Mouse (Mus musculus): ENCODE results near the gene Cope.

DNA sequence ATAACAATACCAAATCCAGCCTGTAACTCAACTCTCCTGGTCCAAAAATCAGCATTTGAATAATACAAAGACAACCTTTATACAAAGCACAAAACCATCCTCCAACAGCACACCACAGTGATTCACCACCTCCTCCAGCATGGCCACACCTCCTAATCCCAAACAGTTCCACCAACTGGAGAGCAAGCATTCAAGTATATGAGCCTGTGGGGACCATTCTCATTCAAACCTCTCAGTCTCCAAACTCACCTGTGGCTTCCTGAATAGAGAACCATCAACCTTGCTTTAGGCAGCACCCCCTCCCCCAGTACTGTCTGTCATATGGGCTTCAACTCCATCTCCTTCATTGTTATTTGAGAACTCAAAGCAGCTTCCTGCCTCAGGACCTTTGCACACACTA lies 28.0 kb upstream of the Cope start:
- TF ChIP-seq POLR2A (IDR thresholded peaks at IDR 0.05; ENCODE audit: borderline replicate concordance, control insufficient read depth, low read depth, low read length), result no peak
- TF ChIP-seq CTCF (IDR thresholded peaks at IDR 0.05; ENCODE audit: control insufficient read depth, insufficient read depth, low read length), result no peak

Data from bone marrow, adult 2 months (tissue).